Mouse (Mus musculus): ENCODE results near the gene Cyp2d12.
"Not testable (repeated sequence)": the region's sequence is repeated elsewhere in the genome, so short reads cannot be mapped to it uniquely, and the experiment has no call there.

Cyp2d12 gene

DNA sequence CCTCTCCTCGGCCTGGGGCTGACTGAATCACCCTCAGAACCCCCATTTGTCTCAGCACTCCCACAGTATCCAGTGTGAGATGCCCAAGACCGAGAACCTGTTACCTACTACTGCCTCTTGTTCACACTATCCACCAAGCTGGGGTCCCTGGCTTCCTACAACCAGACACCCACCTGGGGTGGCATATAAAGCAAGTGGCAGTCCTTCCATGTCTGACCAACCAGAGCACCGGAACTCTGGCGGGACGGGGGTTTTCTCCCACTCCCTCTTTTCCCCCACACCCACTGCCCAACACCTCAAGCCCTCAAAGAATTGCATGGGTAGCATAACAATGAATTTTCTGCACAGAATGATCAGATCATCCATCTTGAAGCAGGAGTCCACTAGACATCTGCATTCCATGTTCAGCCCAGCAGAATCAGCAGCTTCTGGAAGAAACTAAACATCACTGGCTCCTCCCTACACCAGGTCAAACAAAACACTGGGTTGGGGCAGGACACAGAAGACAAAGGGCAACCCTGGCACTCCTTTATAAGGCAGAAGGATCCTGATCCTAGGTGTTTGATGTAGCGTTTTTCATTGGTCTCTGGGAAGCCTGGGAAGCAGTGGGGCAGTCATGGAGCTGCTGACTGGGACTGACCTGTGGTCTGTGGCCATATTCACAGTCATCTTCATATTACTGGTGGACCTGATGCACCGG lies at the start of gene Cyp2d12:
Gene Cyp2d12 (plus strand): TSS at position 542 of the 700 bp plus-strand sequence.
- in situ Hi-C loops (cut with MboI, MseI) = loop anchor here (5.0 kb wide), 1 partner anchor 52 kb away; no protein-coding TSS in a partner anchor

GRCm38 (mm10) chr15:82506971-82507370 lies 47.9 kb upstream of the Cyp2d12 start:
- in situ Hi-C loops (cut with MboI, MseI) = no loop called here

DNA sequence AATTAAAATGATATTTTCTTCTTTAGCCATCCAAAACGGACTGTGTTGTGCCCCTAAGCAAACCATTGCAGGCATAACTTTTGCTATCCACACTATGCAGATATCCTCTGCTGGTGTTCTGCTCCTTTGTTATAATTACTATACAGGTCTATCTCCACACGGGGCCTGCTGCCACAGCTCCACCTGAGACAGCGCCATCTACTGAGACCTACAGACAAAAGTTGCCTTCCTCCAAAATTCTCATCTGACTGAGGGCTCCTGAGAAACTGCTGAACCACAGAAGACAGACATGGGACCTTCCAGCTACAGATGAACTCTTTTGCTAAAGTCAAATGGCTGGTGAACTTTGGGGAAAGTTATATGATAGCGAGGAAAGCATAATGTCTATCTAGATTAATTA lies 47.1 kb upstream of the Cyp2d12 start:
- in situ Hi-C loops (cut with MboI, MseI) = not testable (repeated sequence)

GRCm38 (mm10) chr15:82509495-82509894 lies 45.4 kb upstream of the Cyp2d12 start:
- in situ Hi-C loops (cut with MboI, MseI) = not testable (repeated sequence)

GRCm38 (mm10) chr15:82510500-82510899 lies 44.4 kb upstream of the Cyp2d12 start:
- in situ Hi-C loops (cut with MboI, MseI) = not testable (repeated sequence)

- in situ Hi-C loops (cut with MboI, MseI) = not testable (repeated sequence)
Observed at GRCm38 (mm10) chr15:82512111-82512510, 42.8 kb upstream of the Cyp2d12 start.

- in situ Hi-C loops (cut with MboI, MseI) = not testable (repeated sequence)
Observed at GRCm38 (mm10) chr15:82516174-82516573, 38.7 kb upstream of the Cyp2d12 start.

DNA sequence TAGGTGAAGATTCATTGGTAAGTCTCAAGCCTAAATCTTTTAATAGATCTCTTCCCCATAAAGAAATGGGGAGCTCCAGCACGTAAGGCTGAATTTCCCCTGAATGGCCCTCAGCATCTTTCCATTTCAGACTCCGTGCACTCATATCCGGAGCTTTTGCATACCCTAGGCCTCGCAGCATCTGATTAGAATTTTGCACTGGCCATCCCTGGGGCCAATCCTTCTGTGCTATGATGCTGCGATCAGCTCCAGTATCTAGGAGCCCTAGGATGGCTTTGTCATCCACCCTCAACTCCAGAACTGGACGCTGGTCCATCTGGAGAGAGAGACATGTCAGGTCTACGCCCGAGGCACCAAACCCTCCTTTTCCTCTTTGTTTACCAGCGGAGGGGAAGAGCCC lies 27.5 kb upstream of the Cyp2d12 start:
- in situ Hi-C loops (cut with MboI, MseI) = not testable (repeated sequence)

- in situ Hi-C loops (cut with MboI, MseI) = not testable (repeated sequence)
Observed at GRCm38 (mm10) chr15:82532721-82533120, 22.2 kb upstream of the Cyp2d12 start.

GRCm38 (mm10) chr15:82542976-82543375 lies 11.9 kb upstream of the Cyp2d12 start:
- in situ Hi-C loops (cut with MboI, MseI) = not testable (repeated sequence)

DNA sequence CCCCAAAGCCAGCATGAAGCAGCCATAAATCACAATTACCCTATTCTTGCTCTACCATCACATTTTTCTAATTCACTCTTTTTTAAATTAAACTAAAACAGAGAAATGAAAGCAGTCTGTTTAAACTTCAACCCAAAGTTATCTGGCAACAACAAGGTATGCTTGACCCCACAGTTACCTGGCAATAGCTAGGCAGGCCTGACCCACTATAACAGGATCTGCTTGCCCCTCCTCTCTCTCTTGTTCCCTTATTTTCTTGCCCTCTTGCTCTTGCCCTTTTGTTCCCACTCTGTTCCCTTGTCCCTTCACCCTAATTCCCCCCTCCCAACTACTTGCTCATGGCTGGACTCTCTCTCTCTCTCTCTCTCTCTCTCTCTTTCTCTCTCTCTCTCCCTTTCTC lies 10.3 kb upstream of the Cyp2d12 start:
- in situ Hi-C loops (cut with MboI, MseI) = not testable (repeated sequence)

DNA sequence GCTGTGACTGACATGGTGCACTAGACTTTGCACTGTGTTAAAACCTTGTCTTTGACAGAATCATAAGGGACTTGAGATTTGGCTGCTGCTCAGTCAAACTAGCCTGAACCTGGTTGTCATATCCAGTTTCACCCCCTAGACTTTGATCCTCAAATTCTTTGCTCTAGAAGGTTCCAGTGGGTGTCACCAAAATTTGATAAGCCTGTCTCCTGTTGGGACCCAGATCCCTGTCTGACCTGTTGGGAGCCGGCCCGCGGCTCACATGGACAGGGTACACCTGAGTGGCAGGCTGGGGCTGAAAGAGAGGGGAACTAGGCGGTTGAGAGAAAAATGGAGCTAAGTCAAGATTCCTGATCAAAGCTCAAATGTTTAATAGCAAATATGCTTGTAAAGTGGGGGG lies 7.1 kb upstream of the Cyp2d12 start:
- in situ Hi-C loops (cut with MboI, MseI) = not testable (repeated sequence)

GRCm38 (mm10) chr15:82553211-82553610 lies 1.7 kb upstream of the Cyp2d12 start:
- in situ Hi-C loops (cut with MboI, MseI) = loop anchor here (5.0 kb wide), 1 partner anchor 51 kb away; no protein-coding TSS in a partner anchor

GRCm38 (mm10) chr15:82572856-82573255 lies 18.0 kb downstream of the Cyp2d12 start:
- in situ Hi-C loops (cut with MboI, MseI) = no loop called here

- in situ Hi-C loops (cut with MboI, MseI) = no loop called here
Observed at GRCm38 (mm10) chr15:82579071-82579470, 24.2 kb downstream of the Cyp2d12 start.

- in situ Hi-C loops (cut with MboI, MseI) = no loop called here
Observed at GRCm38 (mm10) chr15:82582621-82583020, 27.7 kb downstream of the Cyp2d12 start.
